Mouse (Mus musculus) megakaryocyte, embryonic 14.5 days (primary cell): ENCODE measurements at regions not wholly inside any gene's neighbourhood (a gene's known extent, or its start where the extent isn't known, plus 50 kb on each side); places are given as distances from the start of the nearest gene placed in this dataset.

Source experiments
- H3K27me3 ChIP-seq: replicated peaks from 2 replicates; pipeline ENCODE3; 2012; ENCODE audit warnings: inconsistent platforms
- H3K36me3 ChIP-seq: replicated peaks from 2 replicates; pipeline ENCODE3; 2012; ENCODE audit warnings: low read length, inconsistent platforms, mixed read lengths
- H3K4me1 ChIP-seq: 2 replicates; pipeline ENCODE4 v1.6.1; 2012; ENCODE audit warnings: inconsistent platforms
- H3K4me3 ChIP-seq: replicated peaks from 2 replicates; pipeline ENCODE3; 2012; ENCODE audit warnings: moderate library complexity, mild to moderate bottlenecking, inconsistent platforms
- H3K9me3 ChIP-seq: 2 replicates; pipeline ENCODE4 v1.6.1; 2012; ENCODE audit warnings: inconsistent platforms
- FLI1 ChIP-seq: IDR thresholded peaks from 2 replicates; pipeline ENCODE4 v1.6.1; 2012; ENCODE audit warnings: low read length, inconsistent platforms, mixed read lengths
- GATA1 ChIP-seq: IDR thresholded peaks from 3 replicates; pipeline ENCODE4 v1.6.1; 2012; ENCODE audit warnings: mixed read lengths, low read length, inconsistent platforms, borderline replicate concordance

- H3K4me3 ChIP-seq: no peak overlapping the region
- peaks cover 7% of the 10 kb centered on the region for H3K9me3 ChIP-seq
- no peaks in the 10 kb centered on the region for H3K4me1 ChIP-seq
- no peaks in the 10 kb centered on the region for H3K36me3 ChIP-seq
- no peak for TF ChIP-seq GATA1
- no peak for TF ChIP-seq FLI1
- H3K27me3 ChIP-seq: no peaks in the 10 kb centered on the region
Observed at GRCm38 (mm10) chr6:31771916-31772315, 208.1 kb upstream of the Podxl start.

- no peaks in the 10 kb centered on the region for H3K36me3 ChIP-seq
- no peaks in the 10 kb centered on the region for H3K9me3 ChIP-seq
- no peak overlapping the region for H3K4me3 ChIP-seq
- H3K4me1 ChIP-seq: no peaks in the 10 kb centered on the region
- TF ChIP-seq FLI1: no peak
- no peak for TF ChIP-seq GATA1
- H3K27me3 ChIP-seq: peaks cover 5% of the 10 kb centered on the region
Observed at GRCm38 (mm10) chr6:31745589-31745988, 181.8 kb upstream of the Podxl start.

GRCm38 (mm10) chr6:31731391-31731790, 167.6 kb upstream of the Podxl start:
- H3K9me3 ChIP-seq: no peaks in the 10 kb centered on the region
- H3K4me3 ChIP-seq: no peak overlapping the region
- no peaks in the 10 kb centered on the region for H3K4me1 ChIP-seq
- H3K36me3 ChIP-seq: no peaks in the 10 kb centered on the region
- peaks cover 4% of the 10 kb centered on the region for H3K27me3 ChIP-seq
- TF ChIP-seq FLI1 (no peak), GATA1 (no peak)

GRCm38 (mm10) chr6:31719614-31720013, 155.8 kb upstream of the Podxl start:
- H3K36me3 ChIP-seq: no peaks in the 10 kb centered on the region
- H3K4me1 ChIP-seq: peaks cover 3% of the 10 kb centered on the region; the same call in 1 of the 2 replicates
- no peaks in the 10 kb centered on the region for H3K9me3 ChIP-seq
- no peak overlapping the region for H3K4me3 ChIP-seq
- TF ChIP-seq FLI1 (no peak), GATA1 (no peak)
- H3K27me3 ChIP-seq: no peaks in the 10 kb centered on the region

GRCm38 (mm10) chr6:31718843-31719242, 155.1 kb upstream of the Podxl start:
- Histone ChIP-seq H3K9me3 (no peaks in the 10 kb centered on the region), H3K36me3 (no peaks in the 10 kb centered on the region), H3K4me1 (peaks cover 3% of the 10 kb centered on the region; the same call in 1 of the 2 replicates), H3K4me3 (no peak overlapping the region), H3K27me3 (no peaks in the 10 kb centered on the region)
- TF ChIP-seq GATA1 (no peak), FLI1 (no peak)

- no peaks in the 10 kb centered on the region for H3K27me3 ChIP-seq
- TF ChIP-seq FLI1 (no peak), GATA1 (no peak)
- no peak overlapping the region for H3K4me3 ChIP-seq
Observed at GRCm38 (mm10) chr6:31717531-31717930, 153.8 kb upstream of the Podxl start.

GRCm38 (mm10) chr6:31707256-31707655, 143.5 kb upstream of the Podxl start:
- TF ChIP-seq FLI1 (no peak), GATA1 (no peak)

More at GRCm38 (mm10) chr6:31717531-31717930, 153.8 kb upstream of the Podxl start:
- Histone ChIP-seq H3K4me1 (peaks cover 3% of the 10 kb centered on the region; the same call in 1 of the 2 replicates), H3K36me3 (no peaks in the 10 kb centered on the region), H3K9me3 (no peaks in the 10 kb centered on the region)

GRCm38 (mm10) chr6:31704191-31704590, 140.4 kb upstream of the Podxl start:
- TF ChIP-seq GATA1 (no peak), FLI1 (no peak)
- peaks cover 6% of the 10 kb centered on the region; the same call in 1 of the 2 replicates for H3K9me3 ChIP-seq
- no peak overlapping the region for H3K4me3 ChIP-seq
- peaks cover 23% of the 10 kb centered on the region for H3K27me3 ChIP-seq
- no peaks in the 10 kb centered on the region for H3K36me3 ChIP-seq
- no peaks in the 10 kb centered on the region for H3K4me1 ChIP-seq

More at GRCm38 (mm10) chr6:31707256-31707655, 143.5 kb upstream of the Podxl start:
- Histone ChIP-seq H3K4me1 (no peaks in the 10 kb centered on the region), H3K27me3 (peaks cover 10% of the 10 kb centered on the region), H3K9me3 (peaks cover 6% of the 10 kb centered on the region; the same call in 1 of the 2 replicates), H3K4me3 (no peak overlapping the region), H3K36me3 (no peaks in the 10 kb centered on the region)

GRCm38 (mm10) chr6:31702931-31703330, 139.2 kb upstream of the Podxl start:
- Histone ChIP-seq H3K9me3 (peaks cover 6% of the 10 kb centered on the region; the same call in 1 of the 2 replicates), H3K27me3 (peaks cover 24% of the 10 kb centered on the region), H3K4me1 (no peaks in the 10 kb centered on the region), H3K4me3 (no peak overlapping the region), H3K36me3 (no peaks in the 10 kb centered on the region)
- TF ChIP-seq FLI1 (no peak), GATA1 (no peak)

GRCm38 (mm10) chr6:31695885-31696284, 132.1 kb upstream of the Podxl start:
- TF ChIP-seq FLI1 (no peak), GATA1 (no peak)
- Histone ChIP-seq H3K4me3 (no peak overlapping the region), H3K4me1 (peaks cover 12% of the 10 kb centered on the region), H3K27me3 (peaks cover 33% of the 10 kb centered on the region), H3K9me3 (no peaks in the 10 kb centered on the region), H3K36me3 (no peaks in the 10 kb centered on the region)

- peaks cover 29% of the 10 kb centered on the region for H3K4me1 ChIP-seq
- TF ChIP-seq GATA1 (no peak), FLI1 (no peak)
- H3K36me3 ChIP-seq: no peaks in the 10 kb centered on the region
- peaks cover 28% of the 10 kb centered on the region for H3K27me3 ChIP-seq
- no peak overlapping the region for H3K4me3 ChIP-seq
- H3K9me3 ChIP-seq: no peaks in the 10 kb centered on the region
Observed at GRCm38 (mm10) chr6:31693047-31693446, 129.3 kb upstream of the Podxl start.
